Mouse (Mus musculus) embryonic facial prominence, embryonic 11.5 days (tissue): ENCODE data around the gene Blcap. TPM values are rescaled to one million over a fixed set of nuclear protein-coding genes. Genes with fewer than 3 reads are reported as not detected.
A peak's percentile ranks its signal among the peaks of the same experiment; 100 is the strongest.

Experiments
- ATAC-seq: fragments of 200-750 bp; cut with Nextera tagmentation; replicated peaks from 2 replicates; pipeline ENCODE4 v1.8.0; 2017; ENCODE audit warnings: low read depth; ENCODE audit not compliant: insufficient number of reproducible peaks, low FRiP score, low TSS enrichment
- DNase-seq: peaks from one replicate; pipeline ENCODE4 v3.0.0-alpha.2; 2015; ENCODE audit warnings: low spot score
- H3K27ac ChIP-seq: fragments of 300-500 bp; sonication (generic); replicated peaks from 2 replicates; pipeline ENCODE4 v1.5.1; 2014; ENCODE audit warnings: mild to moderate bottlenecking, low read depth, low read length, control low read depth
- H3K27me3 ChIP-seq: fragments of 300-500 bp; sonication (generic); 2 replicates; pipeline ENCODE4 v1.6.1; 2014; ENCODE audit warnings: mild to moderate bottlenecking, low read length, moderate library complexity, mixed read lengths; ENCODE audit not compliant: control insufficient read depth, insufficient read depth
- H3K36me3 ChIP-seq: fragments of 300-500 bp; sonication (generic); replicated peaks from 2 replicates; pipeline ENCODE4 v1.6.1; 2014; ENCODE audit warnings: low read depth, mild to moderate bottlenecking, low read length, moderate library complexity, mixed read lengths; ENCODE audit not compliant: control insufficient read depth, insufficient read depth
- H3K4me1 ChIP-seq: fragments of 300-500 bp; sonication (generic); 2 replicates; pipeline ENCODE4 v1.6.1; 2014; ENCODE audit warnings: low read length, mixed read lengths; ENCODE audit not compliant: control insufficient read depth, insufficient read depth
- H3K4me2 ChIP-seq: fragments of 300-500 bp; sonication (generic); 2 replicates; pipeline ENCODE4 v1.6.1; 2014; ENCODE audit warnings: low read depth, mild to moderate bottlenecking, control low read depth, low read length, moderate library complexity
- H3K4me3 ChIP-seq: fragments of 300-500 bp; sonication (generic); 2 replicates; pipeline ENCODE4 v1.5.1; 2014; ENCODE audit warnings: low read depth, low read length, control low read depth
- H3K9ac ChIP-seq: fragments of 300-500 bp; sonication (generic); replicated peaks from 2 replicates; pipeline ENCODE4 v1.6.1; 2014; ENCODE audit warnings: mild to moderate bottlenecking, control low read depth, low read length
- H3K9me3 ChIP-seq: fragments of 300-500 bp; sonication (generic); replicated peaks from 2 replicates; pipeline ENCODE4 v1.6.1; 2016; ENCODE audit warnings: mild to moderate bottlenecking, low read length, inconsistent platforms, mixed read lengths; ENCODE audit not compliant: control insufficient read depth
- WGBS: fragments of 180-500 bp; shearing (Covaris S2); extraction: QIAGEN DNeasy Blood & Tissue Kit; methylation state at CpG from one replicate; pipeline ENCODE4 v1.1.7; 2014; 5-methylcytosine and 5-hydroxymethylcytosine counted together
- polyA plus RNA-seq: library from polyadenylated mRNA; unstranded; fragments of >200 nt; fragmentation: Nextera tagmentation; extraction: Ambion mirVana; gene quantifications from 2 replicates; pipeline ENCODE4 v1.2.1, GENCODE M21; 2014

Blcap gene
- 90.2 and 97.9 TPM in 2 replicates for polyA plus RNA-seq

- no peaks in the 10 kb centered on the region; the same call in 1 of the 2 replicates for H3K36me3 ChIP-seq
- 10% methylated on average over 6 of the region's 6 CpGs for WGBS
- no peaks in the 10 kb centered on the region for H3K27me3 ChIP-seq
- H3K9ac ChIP-seq: no peak within 1 kb of the TSS
- DNase-seq: peak; percentile 80
- no peak within 1 kb of the TSS for H3K27ac ChIP-seq
- peak; percentile 21; the same call in 1 of the 2 replicates for ATAC-seq
- H3K4me3 ChIP-seq: no peak within 1 kb of the TSS
- H3K4me2 ChIP-seq: no peak within 1 kb of the TSS
- no peaks in the 10 kb centered on the region for H3K9me3 ChIP-seq
- H3K4me1 ChIP-seq: no peaks in the 10 kb centered on the region; the same call in 1 of the 2 replicates
These were observed at the start of gene Blcap for GRCm38 (mm10) chr2:157571224-157571832. Gene Blcap (minus strand): TSS chr2:157571274.

GRCm38 (mm10) chr2:157618393-157618792, 47.3 kb upstream of the Blcap start:
- WGBS: 84% methylated on average over 4 of the region's 4 CpGs
- ATAC-seq: no peak
- H3K4me3 ChIP-seq: no peak overlapping the region

GRCm38 (mm10) chr2:157613997-157614396, 42.9 kb upstream of the Blcap start:
- ATAC-seq (peak; percentile 20; the same call in 1 of the 2 replicates), DNase-seq (peak; percentile 27)
- H3K9ac ChIP-seq: no peak overlapping the region
- H3K4me1 ChIP-seq: no peaks in the 10 kb centered on the region
- no peaks in the 10 kb centered on the region for H3K36me3 ChIP-seq
- H3K27me3 ChIP-seq: no peaks in the 10 kb centered on the region
- H3K4me3 ChIP-seq: no peak overlapping the region
- H3K4me2 ChIP-seq: no peak overlapping the region; the same call in 1 of the 2 replicates
- 12% methylated on average over 11 of the region's 11 CpGs for WGBS
- no peak overlapping the region for H3K27ac ChIP-seq
- H3K9me3 ChIP-seq: no peaks in the 10 kb centered on the region

More at GRCm38 (mm10) chr2:157618393-157618792, 47.3 kb upstream of the Blcap start:
- no peak overlapping the region for H3K9ac ChIP-seq
- H3K4me2 ChIP-seq: no peak overlapping the region
- no peaks in the 10 kb centered on the region for H3K9me3 ChIP-seq
- no peaks in the 10 kb centered on the region for H3K36me3 ChIP-seq
- no peaks in the 10 kb centered on the region for H3K27me3 ChIP-seq
- H3K27ac ChIP-seq: no peak overlapping the region
- DNase-seq: no peak
- no peaks in the 10 kb centered on the region for H3K4me1 ChIP-seq

- Histone ChIP-seq H3K4me1 (no peaks in the 10 kb centered on the region), H3K4me3 (no peak overlapping the region), H3K27ac (no peak overlapping the region), H3K4me2 (no peak overlapping the region), H3K9me3 (no peaks in the 10 kb centered on the region), H3K9ac (no peak overlapping the region), H3K27me3 (no peaks in the 10 kb centered on the region), H3K36me3 (no peaks in the 10 kb centered on the region)
- no peak for DNase-seq
- no peak for ATAC-seq
- WGBS: 87% methylated on average over 3 of the region's 3 CpGs
These were observed 40.7 kb upstream of the Blcap start for GRCm38 (mm10) chr2:157611735-157612134.

GRCm38 (mm10) chr2:157607542-157608236, 36.6 kb upstream of the Blcap start:
- Histone ChIP-seq H3K9me3 (no peaks in the 10 kb centered on the region), H3K27me3 (no peaks in the 10 kb centered on the region), H3K4me2 (no peak overlapping the region), H3K27ac (no peak overlapping the region), H3K36me3 (no peaks in the 10 kb centered on the region), H3K4me3 (no peak overlapping the region), H3K4me1 (no peaks in the 10 kb centered on the region), H3K9ac (no peak overlapping the region)
- DNase-seq (peak; percentile 19), ATAC-seq (0 out of 2 replicates have a peak, but pooled peaks have one; percentile 61)
- 64% methylated on average over 9 of the region's 9 CpGs for WGBS

GRCm38 (mm10) chr2:157605025-157605675, 34.1 kb upstream of the Blcap start:
- no peak overlapping the region for H3K4me3 ChIP-seq
- no peaks in the 10 kb centered on the region for H3K9me3 ChIP-seq
- H3K4me2 ChIP-seq: no peak overlapping the region
- ATAC-seq: no peak
- H3K27me3 ChIP-seq: no peaks in the 10 kb centered on the region
- H3K36me3 ChIP-seq: no peaks in the 10 kb centered on the region
- no peaks in the 10 kb centered on the region for H3K4me1 ChIP-seq
- 8% methylated on average over 18 of the region's 18 CpGs for WGBS
- peak; percentile 84 for DNase-seq
- H3K27ac ChIP-seq: no peak overlapping the region
- no peak overlapping the region for H3K9ac ChIP-seq

- 74% methylated on average over 6 of the region's 6 CpGs for WGBS
- Histone ChIP-seq H3K4me3 (no peak overlapping the region), H3K4me1 (no peaks in the 10 kb centered on the region), H3K4me2 (no peak overlapping the region), H3K9ac (no peak overlapping the region), H3K27ac (no peak overlapping the region), H3K27me3 (no peaks in the 10 kb centered on the region), H3K9me3 (no peaks in the 10 kb centered on the region), H3K36me3 (no peaks in the 10 kb centered on the region)
- DNase-seq (no peak), ATAC-seq (no peak)
These were observed 30.4 kb upstream of the Blcap start for GRCm38 (mm10) chr2:157601435-157601839.
